Mouse (Mus musculus): Measurements from ENCODE around the gene Pla1a.

The Pla1a gene

DNA sequence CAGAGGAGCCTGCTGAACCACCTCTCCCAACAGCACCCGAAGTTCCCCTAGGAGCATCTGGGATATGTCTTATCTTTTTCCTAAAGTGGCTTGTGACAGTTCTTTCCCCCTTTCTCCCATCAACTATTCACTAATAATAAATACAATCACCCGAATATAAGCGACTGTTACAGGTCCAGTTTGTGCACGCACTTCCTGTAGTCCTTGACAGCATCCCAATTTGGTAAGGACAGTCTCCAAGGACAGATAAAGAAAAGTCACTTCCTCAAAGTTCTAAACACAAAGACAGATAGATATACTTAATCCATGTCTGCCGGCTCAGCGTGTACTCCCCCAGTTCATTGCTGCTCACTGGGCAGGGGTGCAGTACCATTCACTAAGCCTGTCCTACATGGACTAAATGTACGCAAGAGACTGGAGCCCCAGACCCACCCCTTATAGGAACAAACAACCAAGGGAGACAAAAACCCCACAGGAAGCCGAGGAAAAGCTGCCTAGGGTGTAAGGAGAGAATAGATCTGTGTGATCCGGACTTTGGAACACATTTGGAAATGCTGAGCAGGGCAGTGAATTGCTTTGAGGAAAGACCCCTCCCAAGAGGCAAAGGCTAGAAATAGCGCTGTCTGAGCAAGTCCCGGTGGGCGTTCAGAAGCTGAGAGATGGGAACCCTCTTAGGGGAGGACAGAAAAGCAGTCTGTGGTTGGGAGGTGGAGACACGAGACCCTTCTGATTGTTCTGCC is 1.3 kb downstream of the Pla1a start:
- DNase-seq, result no peak

GRCm38 (mm10) chr16:38425799-38426198 is 7.1 kb downstream of the Pla1a start:
- DNase-seq, result no peak

DNA sequence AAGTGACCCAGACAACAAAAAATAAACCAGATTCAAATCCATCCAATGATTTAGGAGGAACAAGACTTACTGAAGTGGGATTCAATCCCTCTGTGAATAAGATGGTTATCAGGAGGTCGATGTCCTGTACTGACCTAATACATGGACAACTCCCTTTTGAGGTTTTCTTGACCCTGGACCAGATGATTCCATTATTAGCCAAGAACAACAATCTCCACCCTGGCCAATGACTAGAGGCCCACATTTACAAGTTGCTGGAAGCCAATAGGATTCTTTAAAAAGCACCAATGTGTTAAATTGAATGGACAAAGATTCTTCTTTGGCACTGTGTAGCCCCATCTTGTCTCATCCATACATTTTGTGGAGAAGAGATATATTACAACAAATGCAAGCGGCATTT is 7.6 kb downstream of the Pla1a start:
- DNase-seq, result no peak

GRCm38 (mm10) chr16:38414953-38415352 is 18.0 kb downstream of the Pla1a start:
- no peak for DNase-seq

DNA sequence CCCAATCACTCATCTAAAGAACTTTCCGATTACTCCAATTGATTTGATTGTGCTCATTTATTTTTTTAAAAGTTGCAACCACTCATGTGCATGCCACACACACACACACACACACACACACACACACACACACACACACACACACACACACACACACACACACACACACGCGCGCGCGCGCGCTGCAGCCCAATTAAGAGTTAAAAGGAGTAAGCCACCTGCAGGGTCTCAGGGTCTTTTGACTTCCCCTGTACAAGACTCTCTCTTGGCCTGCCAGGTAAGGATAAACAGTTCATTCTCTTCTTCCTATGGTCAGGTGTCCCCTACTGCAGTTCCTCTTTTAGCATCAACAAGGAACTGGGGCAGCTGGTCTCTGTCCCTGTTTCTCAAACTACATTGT is 24.5 kb downstream of the Pla1a start:
- DNase-seq, result no peak

DNA sequence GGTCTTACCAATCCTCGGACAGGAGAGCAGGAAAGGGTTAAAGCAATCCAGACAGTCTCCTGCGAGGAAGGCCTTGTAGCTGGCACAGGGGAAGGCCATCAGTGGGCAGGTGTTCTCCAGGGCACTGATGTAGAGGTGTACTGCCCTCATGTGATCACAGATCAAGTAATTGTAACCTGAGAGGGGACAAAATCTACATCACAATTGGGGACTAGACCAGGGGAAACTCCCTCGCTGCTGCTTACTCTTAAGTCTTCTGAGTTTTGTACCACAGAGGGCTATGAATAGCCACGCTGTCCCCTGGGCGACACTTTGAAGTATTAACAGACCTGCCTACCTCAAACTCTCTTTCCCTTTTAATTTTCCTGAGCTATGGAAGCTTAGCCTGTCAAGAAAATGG is 25.4 kb downstream of the Pla1a start:
- no peak for DNase-seq

- no peak for DNase-seq
Observed at GRCm38 (mm10) chr16:38406708-38407107, 26.2 kb downstream of the Pla1a start.

DNA sequence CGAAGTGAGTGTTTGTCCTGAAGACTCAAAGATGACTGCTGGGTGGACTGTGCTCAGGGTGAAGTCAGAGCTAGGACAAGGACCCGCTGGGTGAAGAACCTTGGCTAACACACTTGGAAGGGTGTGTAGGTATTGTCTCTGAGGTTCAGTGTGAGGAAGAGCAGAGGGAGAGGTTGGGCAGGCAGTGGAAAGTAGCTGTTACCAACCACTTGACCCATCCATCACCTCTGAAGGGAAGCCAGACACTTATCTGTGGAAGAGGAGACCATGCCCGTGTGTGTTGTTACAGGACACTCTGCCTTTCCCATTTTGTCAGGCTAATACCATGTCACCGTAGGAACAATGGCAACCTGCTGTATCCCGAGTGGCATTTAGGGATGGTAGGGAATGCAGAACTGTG is 26.7 kb downstream of the Pla1a start:
- DNase-seq, result no peak

DNA sequence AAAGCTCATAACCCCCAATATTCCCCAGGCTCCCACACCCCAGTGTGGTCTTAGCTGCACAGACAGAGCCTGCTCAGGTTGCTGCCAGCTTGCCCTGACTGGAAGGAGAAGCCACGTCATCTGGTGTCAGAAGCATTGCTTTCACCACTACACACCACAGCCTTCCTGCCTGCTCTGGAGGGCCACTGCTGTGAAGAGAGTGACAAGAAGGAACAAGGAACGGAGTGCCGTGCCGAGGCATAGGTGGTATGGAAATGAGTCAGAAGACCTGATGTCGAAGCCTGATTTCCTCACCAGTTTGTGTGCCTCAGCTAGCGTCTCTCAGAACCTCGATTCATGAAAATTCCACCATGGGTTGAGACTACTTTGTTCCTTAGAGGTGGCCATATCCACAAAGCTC is 29.3 kb downstream of the Pla1a start:
- no peak for DNase-seq

DNA sequence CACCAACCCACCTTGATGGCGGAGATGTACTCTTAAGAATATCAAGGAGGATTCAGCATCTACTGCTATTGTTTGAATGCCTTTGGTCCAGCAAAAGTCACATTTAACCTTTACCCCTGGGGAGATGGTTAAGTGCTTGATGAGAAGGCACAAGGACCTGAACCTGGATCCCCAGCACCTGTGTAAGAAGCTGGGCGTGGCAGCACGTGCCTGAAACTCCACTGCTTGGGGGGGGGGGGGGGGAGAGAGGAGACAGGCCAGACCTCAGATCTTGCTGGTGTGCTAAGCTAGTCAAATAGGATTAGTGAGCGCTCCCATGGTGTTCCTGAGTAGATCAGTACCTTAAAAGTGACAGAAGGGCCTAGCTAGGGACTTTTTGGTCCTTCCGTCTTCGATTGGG is 31.5 kb downstream of the Pla1a start:
- no peak for DNase-seq

GRCm38 (mm10) chr16:38400311-38400960 is 32.5 kb downstream of the Pla1a start:
- DNase-seq, result no peak

DNA sequence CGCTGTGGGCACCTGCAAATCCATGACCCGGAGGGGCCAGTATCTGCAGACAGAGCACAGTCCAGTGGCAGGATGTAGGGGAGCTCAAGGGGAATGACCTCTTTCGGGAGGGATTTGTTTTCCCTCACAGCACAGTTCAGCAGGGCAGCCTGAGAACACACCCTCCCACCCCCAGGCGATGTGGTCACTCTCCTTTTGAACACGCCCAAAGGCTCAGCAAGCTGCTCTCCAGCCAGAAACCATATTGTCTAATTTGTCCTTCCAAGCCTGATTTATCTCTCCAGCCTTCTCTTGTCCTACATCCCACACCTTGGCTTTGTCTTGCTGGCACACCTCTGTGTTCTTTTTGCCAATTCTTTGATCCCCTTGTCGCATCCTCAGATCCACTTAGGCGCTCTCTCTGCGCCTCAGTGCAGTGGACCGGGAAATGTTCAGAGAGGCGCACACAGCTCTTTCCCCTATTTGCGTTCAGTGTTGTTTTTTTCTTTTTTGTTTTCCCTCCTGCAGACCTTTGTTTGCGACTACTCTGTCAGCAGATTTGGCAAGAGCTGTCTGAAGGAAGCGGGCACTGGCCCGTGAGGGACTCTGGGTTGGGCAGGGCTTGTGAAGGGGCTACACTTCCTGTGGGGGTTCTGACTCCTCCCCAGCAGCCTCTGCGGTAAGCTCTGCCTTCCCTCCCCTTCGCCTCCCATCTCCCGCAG is 33.3 kb downstream of the Pla1a start:
- no peak for DNase-seq

GRCm38 (mm10) chr16:38399076-38399475 is 33.9 kb downstream of the Pla1a start:
- no peak for DNase-seq

GRCm38 (mm10) chr16:38398266-38398665 is 34.7 kb downstream of the Pla1a start:
- no peak for DNase-seq

- DNase-seq, result peak; percentile 30
Observed at GRCm38 (mm10) chr16:38396155-38396554, 36.8 kb downstream of the Pla1a start.

DNA sequence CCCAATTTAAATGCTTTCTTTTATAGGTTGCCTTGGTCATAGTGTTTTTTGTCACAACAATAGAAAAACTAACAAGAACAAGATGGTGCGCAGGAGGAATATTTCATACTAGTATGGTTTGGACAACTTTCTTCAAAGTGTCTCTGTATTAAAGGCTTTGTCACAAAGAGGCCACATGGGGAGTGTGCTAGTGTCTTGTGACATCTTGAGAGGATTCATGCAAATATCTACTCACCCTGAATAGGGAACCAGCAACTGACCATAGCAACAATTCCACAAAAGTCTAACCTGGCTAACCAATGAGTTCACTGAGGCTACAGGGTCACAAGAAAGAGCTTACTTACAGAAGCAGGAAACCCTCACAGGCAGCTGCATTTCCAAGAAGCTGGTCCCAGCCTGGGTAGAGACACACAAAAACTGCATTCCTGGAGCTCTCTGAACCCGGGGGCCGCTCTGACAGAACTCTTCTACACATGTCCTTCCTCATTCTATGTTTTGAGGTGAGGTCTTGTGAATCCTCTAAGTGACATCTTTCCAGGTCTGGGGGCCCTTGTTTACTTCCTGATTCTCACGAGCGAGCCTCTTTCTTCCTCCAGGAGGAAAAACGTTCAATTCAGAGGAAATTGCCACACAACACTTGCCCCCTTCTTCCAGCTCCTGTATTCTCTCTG is 37.8 kb downstream of the Pla1a start:
- DNase-seq, result no peak

GRCm38 (mm10) chr16:38394191-38394618 is 38.7 kb downstream of the Pla1a start:
- DNase-seq, result no peak

- no peak for DNase-seq
Observed at GRCm38 (mm10) chr16:38392126-38392894, 40.6 kb downstream of the Pla1a start.

DNA sequence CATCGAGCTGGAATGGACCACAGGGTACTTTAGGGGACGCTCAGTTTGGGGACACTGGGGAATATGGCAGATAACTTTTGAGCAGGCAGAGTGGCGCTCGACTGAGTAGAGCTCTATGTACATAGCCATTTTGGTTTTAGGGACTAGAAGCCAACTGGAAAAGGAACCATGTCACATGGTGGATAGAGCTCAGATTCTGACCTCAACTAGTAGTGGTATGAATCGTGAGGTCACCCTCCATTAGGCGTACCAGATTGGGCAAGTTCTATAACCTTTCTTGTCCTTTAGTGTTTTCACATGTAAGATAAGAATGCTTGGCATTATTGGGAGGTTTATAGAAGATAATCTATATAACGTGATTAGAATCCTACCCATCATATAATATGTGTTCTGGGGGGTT is 42.6 kb downstream of the Pla1a start:
- no peak for DNase-seq

DNA sequence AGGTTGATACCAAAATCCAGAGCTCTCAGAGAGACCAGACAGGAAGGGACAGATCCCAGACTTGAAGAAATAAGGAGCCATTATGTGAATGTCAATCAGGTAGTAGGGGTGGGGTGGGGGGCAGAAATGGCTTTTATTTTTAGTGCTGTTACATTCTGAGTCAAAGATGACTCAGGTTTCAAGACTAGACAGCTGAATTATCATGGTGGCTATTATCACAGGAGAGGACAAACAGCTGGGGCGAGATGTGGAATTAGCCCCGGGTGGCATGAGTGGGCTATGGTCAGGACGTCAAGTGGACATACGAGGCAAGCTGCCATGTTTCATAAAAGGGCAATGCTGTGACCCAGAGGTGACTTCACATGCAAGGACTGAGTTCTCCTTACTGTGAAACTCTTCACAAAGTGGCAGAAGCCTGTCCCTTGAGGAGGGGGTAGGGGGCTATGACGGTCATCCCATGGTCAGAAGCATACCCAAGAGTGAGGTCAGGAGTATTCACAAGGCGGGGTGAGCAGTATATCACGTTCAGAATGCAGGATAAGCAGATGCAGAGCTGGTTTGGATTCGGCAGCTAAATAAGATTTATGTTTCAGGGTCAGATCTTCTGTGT is 43.6 kb downstream of the Pla1a start:
- no peak for DNase-seq

GRCm38 (mm10) chr16:38388757-38389156 is 44.2 kb downstream of the Pla1a start:
- DNase-seq, result no peak

- no peak for DNase-seq
Observed at GRCm38 (mm10) chr16:38387389-38387788, 45.6 kb downstream of the Pla1a start.
